ENCODE assay signal across 11 mouse cellular contexts in the genomic region with DNA sequence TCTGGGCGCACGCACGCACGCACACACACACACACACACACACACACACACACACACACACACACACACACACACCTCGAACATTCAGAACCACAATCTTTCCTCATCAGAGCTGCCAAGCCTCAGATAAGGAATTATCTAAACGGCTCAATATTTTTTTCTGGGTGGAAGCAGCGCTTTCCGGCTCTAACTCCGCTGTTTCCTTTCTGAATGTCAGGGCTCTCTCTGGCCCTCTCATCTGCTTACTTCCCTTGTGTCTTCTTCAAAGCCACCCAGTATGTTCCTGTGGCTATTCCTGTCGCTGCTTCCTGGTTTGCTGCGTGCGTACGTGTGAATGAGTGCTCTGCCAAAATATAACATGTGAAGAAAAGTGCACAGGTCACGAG. TPM values are rescaled to one million over a fixed set of nuclear protein-coding genes. Genes with fewer than 3 reads are reported as not detected.
DNase-seq lines count a peak whose midpoint lies in the region; ATAC-seq and TF ChIP-seq lines count a peak whose summit lies in the region.
"Had no signal": no experiment of that assay in that cellular context is flagged by ENCODE, and none has a peak within 500 bp of the region (broad histone marks: within the 10 kb centered on the region; RNA-seq: fewer than 3 reads in every experiment).

No protein-coding gene starts in this region.

- no peak for TF ChIP-seq POLR2A in kidney, adult 2 months (IDR thresholded peaks at IDR 0.05; ENCODE audit: low read depth, low read length)

- peak; percentile 78 for DNase-seq in kidney, adult 2 months
- no peak for DNase-seq in kidney, postnatal 4 days
- peak; percentile 34 for DNase-seq in brain, adult 2 months (ENCODE audit: low read depth, low spot score)
- DNase-seq in kidney, adult 9 months = peak; percentile 60
- no peak for DNase-seq in frontal cortex, postnatal 14 days (ENCODE audit: low spot score in 2 of 2)
- DNase-seq: cerebellum, adult 9-11 months; layer of hippocampus, postnatal 36 days had no signal

- H3K4me2 ChIP-seq in liver, embryonic 16.5 days (ENCODE audit: low read depth, low read length) = peak overlapping the region; percentile 25
- H3K4me2 ChIP-seq in midbrain, embryonic 16.5 days (ENCODE audit: low read length) = no peak overlapping the region

- no peaks in the 10 kb centered on the region for H3K36me3 ChIP-seq in kidney, adult 2 months (ENCODE audit: control insufficient read depth, insufficient read depth, low read length)
- H3K36me3 ChIP-seq in liver, embryonic 16.5 days (ENCODE audit: control insufficient read depth, insufficient read depth) = no peaks in the 10 kb centered on the region
- H3K36me3 ChIP-seq in midbrain, embryonic 16.5 days (ENCODE audit: control insufficient read depth, insufficient read depth, low read length) = no peaks in the 10 kb centered on the region

- H3K4me3 ChIP-seq in kidney, adult 2 months (ENCODE audit: insufficient read depth, low read depth, low read length) = no peak overlapping the region
- H3K4me3 ChIP-seq in liver, embryonic 16.5 days (ENCODE audit: low read depth, low read length) = no peak overlapping the region
- no peak overlapping the region for H3K4me3 ChIP-seq in midbrain, embryonic 16.5 days (ENCODE audit: low read depth, low read length)

- H3K4me1 ChIP-seq in kidney, adult 2 months (ENCODE audit: control insufficient read depth, insufficient read depth, low read length) = 0 out of 2 replicates have a peak, but pooled peaks cover 9% of the 10 kb centered on the region
- H3K4me1 ChIP-seq in liver, embryonic 16.5 days (ENCODE audit: control insufficient read depth, low read depth, low read length) = no peaks in the 10 kb centered on the region; the same call in 1 of the 2 replicates
- H3K4me1 ChIP-seq in midbrain, embryonic 16.5 days (ENCODE audit: control insufficient read depth, insufficient read depth, low read length) = no peaks in the 10 kb centered on the region

- no peak overlapping the region for H3K27ac ChIP-seq in kidney, adult 2 months (ENCODE audit: insufficient read depth, low read depth, low read length)
- no peak overlapping the region for H3K27ac ChIP-seq in liver, embryonic 16.5 days (ENCODE audit: low read length)
- no peak overlapping the region for H3K27ac ChIP-seq in midbrain, embryonic 16.5 days (ENCODE audit: low read length)

- no peaks in the 10 kb centered on the region for H3K27me3 ChIP-seq in kidney, adult 2 months (replicated peaks; ENCODE audit: control insufficient read depth, insufficient read depth, low read length)
- no peaks in the 10 kb centered on the region for H3K27me3 ChIP-seq in liver, embryonic 16.5 days (ENCODE audit: control insufficient read depth, insufficient read depth, low read depth, low read length)
- no peaks in the 10 kb centered on the region for H3K27me3 ChIP-seq in midbrain, embryonic 16.5 days (ENCODE audit: control insufficient read depth, insufficient read depth, low read depth, low read length)
- H3K27me3 ChIP-seq: Patski had no signal

- TF ChIP-seq CTCF in kidney, adult 2 months (conservative IDR thresholded peaks at IDR 0.05; ENCODE audit: insufficient read depth, insufficient read length, low read depth, low read length) = no peak

- H3K9me3 ChIP-seq in liver, embryonic 16.5 days (replicated peaks; ENCODE audit: control insufficient read depth, low read length) = no peaks in the 10 kb centered on the region
- H3K9me3 ChIP-seq in midbrain, embryonic 16.5 days (replicated peaks; ENCODE audit: control insufficient read depth, low read length, poor library complexity, severe bottlenecking) = no peaks in the 10 kb centered on the region

- 58% methylated on average over 14 of the region's 14 CpGs for WGBS in kidney, adult 2 months
- WGBS in liver, embryonic 16.5 days (ENCODE audit: insufficient replicate concordance) = 13% methylated on average over 14 of the region's 14 CpGs
- WGBS in midbrain, embryonic 16.5 days = 83% methylated on average over 14 of the region's 14 CpGs

- peak; percentile 54 for ATAC-seq in liver, embryonic 16.5 days (ENCODE audit: low read depth)
- no peak for ATAC-seq in erythroid progenitor cell, adult 5-6 weeks (replicated peaks; ENCODE audit: low FRiP score, poor library complexity, severe bottlenecking)
- no peak for ATAC-seq in midbrain, embryonic 16.5 days
- ATAC-seq: Patski had no signal

- H3K9ac ChIP-seq in liver, embryonic 16.5 days (ENCODE audit: low read depth, low read length) = no peak overlapping the region
- no peak overlapping the region for H3K9ac ChIP-seq in midbrain, embryonic 16.5 days (ENCODE audit: low read depth, low read length)

RNA-seq across cellular contexts. Expression of a gene that starts 26.3 kb away (rescaled TPM):
- 15.0 and 17.0 TPM in 2 replicates for polyA plus RNA-seq in kidney, adult 2 months (2012; rRNA removed)
- 1.1 and 1.4 TPM in 2 replicates for polyA plus RNA-seq in liver, embryonic 16.5 days (2015; fragmentation: Nextera tagmentation; extraction: Ambion mirVana)
- 2.9 and 3.6 TPM in 2 replicates for total RNA-seq in erythroid progenitor cell, adult 5-6 weeks (2015; ENCODE audit: low replicate concordance)
- total RNA-seq in erythroid progenitor cell, adult 5-6 weeks (2017; ENCODE audit: low replicate concordance) = 1.6 and 2.8 TPM in 2 replicates
- polyA plus RNA-seq in midbrain, embryonic 16.5 days (2015; fragmentation: Nextera tagmentation; extraction: Ambion mirVana) = 0.97 and 1.0 TPM in 2 replicates

Comparison
In these comparisons a context has a peak if more than half of its experiments do, and no peak if none do; other contexts are left out.
1. DNase-seq: peak in kidney, adult 2 months (single experiment), brain, adult 2 months (single experiment) and kidney, adult 9 months (single experiment); none in kidney, postnatal 4 days (0 of 2) and frontal cortex, postnatal 14 days (0 of 2).